Mouse (Mus musculus) activated CD4-positive, CD25-positive, alpha-beta regulatory T cell, adult 4 months (primary cell): ENCODE data around the gene Pigq. TPM values are rescaled to one million over a fixed set of nuclear protein-coding genes. Genes with fewer than 3 reads are reported as not detected.

ENCODE experiments used
- ATAC-seq: one replicate; pipeline ENCODE4 v1.8.0; 2017
- polyA plus RNA-seq, 2 experiments: library from polyadenylated mRNA; unstranded; fragments of 100-300 nt; shearing (Covaris generic); gene quantifications; one replicate each; pipeline ENCODE4 v1.2.1; 2017

The Pigq gene
- polyA plus RNA-seq, 2 experiments from 2014 or later, result 19.0 to 26.6 TPM

GRCm38 (mm10) chr17:25957586-25958051 lies 12.9 kb upstream of the Pigq start:
- ATAC-seq, result no peak

GRCm38 (mm10) chr17:25956631-25957030 lies 11.9 kb upstream of the Pigq start:
- ATAC-seq, result no peak

- no peak for ATAC-seq
Observed at GRCm38 (mm10) chr17:25956201-25956600, 11.5 kb upstream of the Pigq start.

GRCm38 (mm10) chr17:25955736-25956135 lies 11.0 kb upstream of the Pigq start:
- no peak for ATAC-seq

GRCm38 (mm10) chr17:25954671-25955070 lies 9.9 kb upstream of the Pigq start:
- no peak for ATAC-seq

GRCm38 (mm10) chr17:25953161-25953560 lies 8.4 kb upstream of the Pigq start:
- ATAC-seq, result no peak

GRCm38 (mm10) chr17:25951803-25952623 lies 7.3 kb upstream of the Pigq start, which contains the start of gene A930017K11Rik:
A930017K11Rik (minus strand) TSS chr17:25952565.
- ATAC-seq, result no peak

GRCm38 (mm10) chr17:25951225-25951802 lies 6.6 kb upstream of the Pigq start:
- ATAC-seq, result no peak

- no peak for ATAC-seq
Observed at GRCm38 (mm10) chr17:25950706-25951105, 6.0 kb upstream of the Pigq start.

- no peak for ATAC-seq
Observed at GRCm38 (mm10) chr17:25949981-25950380, 5.2 kb upstream of the Pigq start.

- no peak for ATAC-seq
Observed at GRCm38 (mm10) chr17:25948051-25948450, 3.3 kb upstream of the Pigq start.

- ATAC-seq, result no peak
Observed at GRCm38 (mm10) chr17:25947576-25947975, 2.8 kb upstream of the Pigq start.

GRCm38 (mm10) chr17:25946891-25947290 lies 2.2 kb upstream of the Pigq start:
- ATAC-seq, result no peak

- no peak for ATAC-seq
Observed at GRCm38 (mm10) chr17:25946349-25946748, 1.6 kb upstream of the Pigq start.

- ATAC-seq, result no peak
Observed at GRCm38 (mm10) chr17:25945517-25946155, 900 bp upstream of the Pigq start.

- no peak for ATAC-seq
Observed at GRCm38 (mm10) chr17:25943769-25944168, 967 bp downstream of the Pigq start.

GRCm38 (mm10) chr17:25943221-25943620 lies 1.5 kb downstream of the Pigq start:
- no peak for ATAC-seq

- no peak for ATAC-seq
Observed at GRCm38 (mm10) chr17:25942597-25943151, 2.1 kb downstream of the Pigq start.

- peak; percentile 40 for ATAC-seq
Observed at GRCm38 (mm10) chr17:25941511-25942241, 3.1 kb downstream of the Pigq start.

GRCm38 (mm10) chr17:25934526-25934925 lies 10.2 kb downstream of the Pigq start:
- ATAC-seq, result no peak

GRCm38 (mm10) chr17:25925348-25925747 lies 19.4 kb downstream of the Pigq start:
- ATAC-seq, result no peak

GRCm38 (mm10) chr17:25922120-25922519 lies 22.6 kb downstream of the Pigq start:
- ATAC-seq, result no peak
